Comparison of ENCODE assay signal across 24 mouse cellular contexts in genomic region chr1:128788227-128788626, GRCm38 (mm10).
A peak's percentile ranks its signal among the peaks of the same experiment; 100 is the strongest.
DNase-seq lines count a peak whose midpoint lies in the region; ATAC-seq and TF ChIP-seq lines count a peak whose summit lies in the region.
"Had no signal": no experiment of that assay in that cellular context is flagged by ENCODE, and none has a peak within 500 bp of the region (broad histone marks: within the 10 kb centered on the region; RNA-seq: fewer than 3 reads in every experiment).

No protein-coding gene starts in this region.

- H3K27me3 ChIP-seq in forebrain, embryonic 11.5 days (ENCODE audit: control insufficient read depth, insufficient read depth, low read length): no peaks in the 10 kb centered on the region
- H3K27me3 ChIP-seq in forebrain, postnatal 0 days (ENCODE audit: insufficient read depth, low read length): no peaks in the 10 kb centered on the region
- H3K27me3 ChIP-seq in hindbrain, postnatal 0 days (ENCODE audit: insufficient read depth, low read length): no peaks in the 10 kb centered on the region
- no peaks in the 10 kb centered on the region for H3K27me3 ChIP-seq in hindbrain, embryonic 12.5 days
- H3K27me3 ChIP-seq in midbrain, embryonic 11.5 days (ENCODE audit: control insufficient read depth, insufficient read depth, low read length): no peaks in the 10 kb centered on the region
- H3K27me3 ChIP-seq in midbrain, embryonic 16.5 days (ENCODE audit: control insufficient read depth, insufficient read depth, low read depth, low read length): no peaks in the 10 kb centered on the region
- H3K27me3 ChIP-seq: embryonic facial prominence, embryonic 15.5 days; forebrain, embryonic 15.5 days; heart, embryonic 13.5 days; intestine, embryonic 15.5 days had no signal

- no peak for TF ChIP-seq CTCF in forebrain, postnatal 0 days (IDR thresholded peaks at IDR 0.05; ENCODE audit: low read depth)
- TF ChIP-seq CTCF in hindbrain, postnatal 0 days (IDR thresholded peaks at IDR 0.05; ENCODE audit: low read depth): peak; percentile 44

- WGBS in forebrain, embryonic 11.5 days: 62% methylated on average over 6 of the region's 6 CpGs
- 56% methylated on average over 6 of the region's 6 CpGs for WGBS in forebrain, postnatal 0 days
- WGBS in hindbrain, postnatal 0 days: 44% methylated on average over 6 of the region's 6 CpGs
- 60% methylated on average over 6 of the region's 6 CpGs for WGBS in hindbrain, embryonic 12.5 days
- 59% methylated on average over 6 of the region's 6 CpGs for WGBS in midbrain, embryonic 11.5 days
- WGBS in midbrain, embryonic 16.5 days: 59% methylated on average over 6 of the region's 6 CpGs

- no peak overlapping the region for H3K4me3 ChIP-seq in forebrain, embryonic 11.5 days (ENCODE audit: low read depth, low read length)
- H3K4me3 ChIP-seq in forebrain, postnatal 0 days (ENCODE audit: low read depth, low read length): no peak overlapping the region
- H3K4me3 ChIP-seq in hindbrain, postnatal 0 days (ENCODE audit: low read length): no peak overlapping the region
- no peak overlapping the region for H3K4me3 ChIP-seq in hindbrain, embryonic 12.5 days
- no peak overlapping the region for H3K4me3 ChIP-seq in midbrain, embryonic 11.5 days (ENCODE audit: low read depth, low read length)
- no peak overlapping the region for H3K4me3 ChIP-seq in midbrain, embryonic 16.5 days (ENCODE audit: low read depth, low read length)
- H3K4me3 ChIP-seq: embryonic facial prominence, embryonic 15.5 days; erythroblast, embryonic 14.5 days; forebrain, embryonic 10.5 days; forebrain, embryonic 15.5 days; heart, embryonic 13.5 days; intestine, embryonic 15.5 days had no signal

- no peak for ATAC-seq in forebrain, embryonic 11.5 days (replicated peaks; ENCODE audit: low FRiP score)
- no peak for ATAC-seq in forebrain, postnatal 0 days
- 0 out of 2 replicates have a peak, but pooled peaks have one; percentile 57 for ATAC-seq in hindbrain, postnatal 0 days
- ATAC-seq in hindbrain, embryonic 12.5 days (ENCODE audit: low FRiP score): no peak
- ATAC-seq in midbrain, embryonic 11.5 days (ENCODE audit: low FRiP score): no peak
- no peak for ATAC-seq in midbrain, embryonic 16.5 days
- ATAC-seq: forebrain, embryonic 15.5 days; intestine, embryonic 15.5 days had no signal

- no peak overlapping the region for H3K27ac ChIP-seq in forebrain, embryonic 11.5 days (ENCODE audit: low read depth, low read length)
- no peak overlapping the region for H3K27ac ChIP-seq in forebrain, postnatal 0 days (ENCODE audit: low read depth, low read length)
- no peak overlapping the region for H3K27ac ChIP-seq in hindbrain, postnatal 0 days
- H3K27ac ChIP-seq in hindbrain, embryonic 12.5 days: no peak overlapping the region
- H3K27ac ChIP-seq in midbrain, embryonic 11.5 days (ENCODE audit: low read depth, low read length): no peak overlapping the region
- no peak overlapping the region for H3K27ac ChIP-seq in midbrain, embryonic 16.5 days (ENCODE audit: low read length)
- H3K27ac ChIP-seq: embryonic facial prominence, embryonic 15.5 days; forebrain, embryonic 10.5 days; forebrain, embryonic 15.5 days; heart, embryonic 13.5 days; hindbrain, embryonic 14.5 days; intestine, embryonic 15.5 days had no signal

- no peaks in the 10 kb centered on the region for H3K9me3 ChIP-seq in forebrain, embryonic 11.5 days (ENCODE audit: control insufficient read depth, low read length)
- no peaks in the 10 kb centered on the region for H3K9me3 ChIP-seq in forebrain, postnatal 0 days (ENCODE audit: low read length)
- no peaks in the 10 kb centered on the region for H3K9me3 ChIP-seq in hindbrain, postnatal 0 days (ENCODE audit: low read length)
- 0 out of 2 replicates have a peak, but pooled peaks cover 2% of the 10 kb centered on the region for H3K9me3 ChIP-seq in hindbrain, embryonic 12.5 days (replicated peaks)
- no peaks in the 10 kb centered on the region for H3K9me3 ChIP-seq in midbrain, embryonic 11.5 days (ENCODE audit: control insufficient read depth, low read length)
- H3K9me3 ChIP-seq in midbrain, embryonic 16.5 days (replicated peaks; ENCODE audit: control insufficient read depth, low read length, poor library complexity, severe bottlenecking): no peaks in the 10 kb centered on the region
- H3K9me3 ChIP-seq: embryonic facial prominence, embryonic 15.5 days; forebrain, embryonic 10.5 days; forebrain, embryonic 15.5 days; heart, embryonic 13.5 days; intestine, embryonic 15.5 days had no signal

- no peak overlapping the region for H3K9ac ChIP-seq in forebrain, embryonic 11.5 days (ENCODE audit: low read length)
- H3K9ac ChIP-seq in forebrain, postnatal 0 days: no peak overlapping the region
- H3K9ac ChIP-seq in hindbrain, postnatal 0 days (replicated peaks; ENCODE audit: low read length): no peak overlapping the region
- no peak overlapping the region for H3K9ac ChIP-seq in hindbrain, embryonic 12.5 days
- no peak overlapping the region for H3K9ac ChIP-seq in midbrain, embryonic 11.5 days (ENCODE audit: low read length)
- H3K9ac ChIP-seq in midbrain, embryonic 16.5 days (ENCODE audit: low read depth, low read length): no peak overlapping the region
- H3K9ac ChIP-seq: embryonic facial prominence, embryonic 15.5 days; forebrain, embryonic 15.5 days; heart, embryonic 13.5 days; hindbrain, embryonic 14.5 days; intestine, embryonic 15.5 days had no signal

- DNase-seq in forebrain, embryonic 11.5 days (ENCODE audit: low spot score): peak; percentile 11
- DNase-seq in forebrain, postnatal 0 days: no peak
- peak; percentile 60 for DNase-seq in hindbrain, postnatal 0 days (ENCODE audit: low spot score)
- peak; percentile 54 for DNase-seq in midbrain, embryonic 11.5 days (ENCODE audit: low spot score, missing footprints)
- DNase-seq in brain, adult 2 months (ENCODE audit: low read depth, low spot score): peak; percentile 39
- DNase-seq in thymus, postnatal 10 days (ENCODE audit: low spot score in 2 of 2): no peak
- DNase-seq: adrenal gland, adult 8-10 months; adrenal gland, postnatal 36 days; cerebellum, adult 11 months; cerebellum, adult 8-10 months; cerebellum, postnatal 14 days; embryo, embryonic 11 days; gastrocnemius, postnatal 36 days; heart, postnatal 36 days had no signal

- H3K4me1 ChIP-seq in forebrain, embryonic 11.5 days (replicated peaks; ENCODE audit: control insufficient read depth, insufficient read depth, low read length): peaks cover 3% of the 10 kb centered on the region; the same call in 1 of the 2 replicates
- H3K4me1 ChIP-seq in forebrain, postnatal 0 days (ENCODE audit: insufficient read depth): no peaks in the 10 kb centered on the region
- H3K4me1 ChIP-seq in hindbrain, postnatal 0 days (ENCODE audit: insufficient read depth, low read length): no peaks in the 10 kb centered on the region
- H3K4me1 ChIP-seq in hindbrain, embryonic 12.5 days: no peaks in the 10 kb centered on the region
- H3K4me1 ChIP-seq in midbrain, embryonic 11.5 days (ENCODE audit: control insufficient read depth, insufficient read depth, low read length): peaks cover 5% of the 10 kb centered on the region; the same call in 1 of the 2 replicates
- H3K4me1 ChIP-seq in midbrain, embryonic 16.5 days (ENCODE audit: control insufficient read depth, insufficient read depth, low read length): no peaks in the 10 kb centered on the region
- H3K4me1 ChIP-seq: embryonic facial prominence, embryonic 15.5 days; forebrain, embryonic 15.5 days; heart, embryonic 13.5 days; intestine, embryonic 15.5 days had no signal

- no peaks in the 10 kb centered on the region for H3K36me3 ChIP-seq in forebrain, embryonic 11.5 days (ENCODE audit: control insufficient read depth, insufficient read depth, low read length)
- H3K36me3 ChIP-seq in forebrain, postnatal 0 days (ENCODE audit: insufficient read depth): no peaks in the 10 kb centered on the region
- no peaks in the 10 kb centered on the region for H3K36me3 ChIP-seq in hindbrain, postnatal 0 days (ENCODE audit: insufficient read depth, low read length)
- no peaks in the 10 kb centered on the region for H3K36me3 ChIP-seq in hindbrain, embryonic 12.5 days
- no peaks in the 10 kb centered on the region for H3K36me3 ChIP-seq in midbrain, embryonic 11.5 days (ENCODE audit: control insufficient read depth, insufficient read depth, low read length)
- H3K36me3 ChIP-seq in midbrain, embryonic 16.5 days (ENCODE audit: control insufficient read depth, insufficient read depth, low read length): no peaks in the 10 kb centered on the region
- H3K36me3 ChIP-seq: embryonic facial prominence, embryonic 15.5 days; forebrain, embryonic 10.5 days; forebrain, embryonic 15.5 days; G1E; heart, embryonic 13.5 days; intestine, embryonic 15.5 days had no signal

- no peak overlapping the region for H3K4me2 ChIP-seq in forebrain, embryonic 11.5 days (ENCODE audit: low read depth, low read length, severe bottlenecking)
- H3K4me2 ChIP-seq in forebrain, postnatal 0 days (ENCODE audit: low read depth): no peak overlapping the region
- H3K4me2 ChIP-seq in hindbrain, postnatal 0 days (ENCODE audit: low read depth, low read length): no peak overlapping the region
- no peak overlapping the region for H3K4me2 ChIP-seq in hindbrain, embryonic 12.5 days (replicated peaks)
- H3K4me2 ChIP-seq in midbrain, embryonic 11.5 days: no peak overlapping the region
- no peak overlapping the region for H3K4me2 ChIP-seq in midbrain, embryonic 16.5 days (ENCODE audit: low read length)
- H3K4me2 ChIP-seq: embryonic facial prominence, embryonic 15.5 days; forebrain, embryonic 15.5 days; heart, embryonic 13.5 days; hindbrain, embryonic 14.5 days; intestine, embryonic 15.5 days had no signal

Comparison
In these comparisons a context has a peak if more than half of its experiments do, and no peak if none do; other contexts are left out.
1. DNase-seq: peak in forebrain, embryonic 11.5 days (single experiment), hindbrain, postnatal 0 days (single experiment), midbrain, embryonic 11.5 days (single experiment) and brain, adult 2 months (single experiment); none in forebrain, postnatal 0 days (single experiment) and thymus, postnatal 10 days (0 of 2).